Mouse (Mus musculus) heart, adult 9 months (tissue): ENCODE results near the gene Ola1.

Source experiments
- DNase-seq, 2 experiments: peaks; one replicate each; pipeline ENCODE4 v3.0.0; 2022; ENCODE audit warnings: low spot score in 2 of 2

Ola1 gene

GRCm38 (mm10) chr2:73066307-73067167, 152.2 kb downstream of the Ola1 start:
- peak; percentile 53 to 56 for DNase-seq

DNA sequence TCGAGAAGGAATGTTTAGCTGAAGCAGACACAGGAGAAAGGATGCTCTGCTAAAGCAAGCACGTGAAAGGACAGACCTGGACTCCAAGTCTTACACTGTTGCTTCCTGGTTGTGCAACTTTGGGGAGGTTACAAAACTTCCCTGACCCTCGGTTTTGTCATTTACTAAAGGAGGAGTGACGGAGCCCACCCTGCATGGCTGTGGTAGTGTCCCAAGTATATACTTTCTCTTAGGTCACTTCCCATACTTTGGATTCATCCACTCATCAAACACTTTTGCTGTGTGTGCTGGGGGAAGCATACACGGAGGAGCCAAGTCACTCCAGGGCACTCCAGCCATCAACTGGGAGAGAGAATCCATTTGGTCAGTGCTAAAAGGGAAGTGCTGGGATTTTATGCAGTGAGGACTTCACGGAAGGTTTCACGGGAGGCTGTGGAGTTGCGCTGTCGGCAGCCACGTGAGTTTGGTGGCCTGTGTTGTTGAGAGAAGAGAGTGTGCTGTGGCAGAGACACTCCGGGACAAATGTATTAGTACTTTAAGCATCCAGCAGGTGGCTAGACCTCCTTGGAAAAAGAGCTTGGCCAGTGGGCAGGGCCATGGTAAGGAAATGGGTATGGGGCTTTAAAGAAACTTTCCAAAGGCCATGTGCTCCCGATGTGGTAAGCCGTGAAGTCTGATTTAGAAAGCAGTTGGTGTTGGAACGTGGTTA, 154.7 kb downstream of the Ola1 start:
- DNase-seq: no peak

DNA sequence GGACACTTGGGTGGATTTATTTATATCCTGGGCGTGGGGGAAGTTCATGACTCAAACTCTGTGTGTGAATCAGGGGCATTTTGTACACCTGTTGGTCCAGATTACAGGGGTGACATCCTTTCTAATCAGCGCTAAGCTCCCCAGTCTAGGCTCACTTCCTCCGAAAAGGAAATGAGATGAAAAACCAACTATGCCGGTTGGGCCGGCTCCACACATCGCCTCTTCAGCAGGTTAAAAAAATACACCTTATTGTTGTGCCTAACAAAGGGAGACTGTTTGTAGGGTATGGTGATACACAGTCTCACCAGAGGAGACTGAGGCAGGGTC, 158.5 kb downstream of the Ola1 start:
- peak in 1 of 2 experiments; percentile 39 for DNase-seq

DNA sequence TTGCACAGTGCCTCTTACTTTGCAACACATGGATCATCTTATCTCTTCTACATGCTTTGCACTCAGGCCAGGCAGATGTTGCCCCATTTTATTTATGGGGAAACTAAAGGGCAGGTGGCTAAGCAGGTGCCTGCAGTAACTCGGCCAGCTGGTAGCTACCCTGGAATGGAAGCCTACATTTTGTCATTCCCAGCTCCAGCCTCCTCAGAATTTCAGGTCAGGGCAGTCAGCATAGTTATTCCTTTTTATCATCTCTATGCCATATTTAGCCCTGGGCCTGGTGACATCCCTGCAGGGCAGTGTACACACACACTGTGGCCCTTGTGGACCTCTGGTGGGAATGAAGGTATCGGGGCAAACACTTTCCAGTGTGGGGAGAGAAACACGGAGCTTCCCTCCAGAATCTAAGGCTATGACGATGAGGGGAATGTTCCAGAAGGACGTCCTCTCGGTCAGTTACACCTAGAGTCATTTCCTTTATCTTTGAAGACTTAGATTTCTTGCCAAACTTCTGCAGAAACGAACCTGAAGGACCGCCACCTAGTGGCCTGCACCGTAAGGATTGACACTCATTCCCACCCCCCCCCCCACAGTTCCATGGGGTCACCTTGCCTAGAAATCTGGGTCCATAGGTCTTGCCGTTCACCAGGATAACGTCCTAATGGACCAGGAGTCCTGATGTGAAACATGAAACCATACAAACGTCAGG, 159.0 kb downstream of the Ola1 start:
- DNase-seq: peak; percentile 46 to 47

GRCm38 (mm10) chr2:73058344-73058743, 160.4 kb downstream of the Ola1 start:
- no peak for DNase-seq

DNA sequence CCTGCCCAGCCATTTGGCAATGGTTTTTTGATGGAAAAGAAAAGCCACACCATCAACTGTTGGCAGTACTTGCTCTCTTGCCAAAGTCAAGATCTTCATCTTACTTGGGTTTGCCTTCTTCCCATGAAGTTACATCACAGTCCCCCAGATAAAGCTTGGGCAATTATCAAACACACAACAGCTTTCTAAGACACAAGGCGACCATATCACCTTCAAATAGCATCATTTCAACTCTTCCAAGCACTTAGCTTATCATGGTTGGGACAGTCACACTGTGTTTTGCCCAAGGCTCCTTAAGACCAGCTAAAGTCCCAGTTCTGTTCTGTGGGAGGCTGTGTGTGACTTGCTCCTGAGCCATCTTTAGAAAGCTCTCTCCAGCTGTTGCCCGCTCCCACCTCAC, 161.1 kb downstream of the Ola1 start:
- DNase-seq: no peak

DNA sequence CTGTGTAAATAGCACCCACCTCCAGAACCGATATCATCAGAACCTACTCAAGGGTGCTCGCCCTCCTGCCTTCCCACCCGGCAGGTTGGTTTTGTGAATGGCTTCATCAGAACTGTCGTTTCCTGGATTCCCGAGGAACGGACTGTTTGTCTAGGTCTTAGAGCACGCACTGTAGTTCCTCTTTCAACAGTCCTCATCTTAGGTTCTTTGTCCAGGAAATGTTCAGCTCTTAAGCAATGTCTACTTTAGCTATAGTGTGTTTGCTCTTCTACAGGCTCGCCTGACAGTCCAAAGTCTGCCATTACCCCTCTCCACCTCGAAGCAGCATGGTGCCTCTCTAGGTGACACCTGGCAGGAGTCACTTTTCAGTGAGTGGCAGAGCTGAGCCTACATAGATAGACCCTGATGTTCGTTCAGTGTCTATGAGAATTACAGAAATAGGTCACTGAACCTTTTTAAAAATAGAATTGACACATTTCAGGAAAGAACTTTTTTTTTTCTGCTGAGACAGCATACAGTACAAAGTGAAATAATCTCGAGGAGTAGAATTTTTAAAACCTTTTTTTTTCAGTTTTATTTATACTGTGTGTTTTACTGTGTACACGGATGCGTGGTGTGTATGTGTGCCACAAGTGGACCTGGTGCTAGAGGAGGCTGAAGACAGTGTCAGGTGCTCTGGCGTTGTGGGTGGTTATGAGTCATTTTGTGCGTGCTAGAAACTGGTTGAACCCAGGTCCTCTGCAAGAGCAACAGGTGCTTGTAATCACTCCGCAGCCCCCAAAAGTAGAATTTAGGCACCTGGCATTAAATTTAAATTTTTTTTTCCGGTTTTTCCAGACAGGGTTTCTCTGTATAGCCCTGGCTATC, 162.4 kb downstream of the Ola1 start:
- no peak for DNase-seq

DNA sequence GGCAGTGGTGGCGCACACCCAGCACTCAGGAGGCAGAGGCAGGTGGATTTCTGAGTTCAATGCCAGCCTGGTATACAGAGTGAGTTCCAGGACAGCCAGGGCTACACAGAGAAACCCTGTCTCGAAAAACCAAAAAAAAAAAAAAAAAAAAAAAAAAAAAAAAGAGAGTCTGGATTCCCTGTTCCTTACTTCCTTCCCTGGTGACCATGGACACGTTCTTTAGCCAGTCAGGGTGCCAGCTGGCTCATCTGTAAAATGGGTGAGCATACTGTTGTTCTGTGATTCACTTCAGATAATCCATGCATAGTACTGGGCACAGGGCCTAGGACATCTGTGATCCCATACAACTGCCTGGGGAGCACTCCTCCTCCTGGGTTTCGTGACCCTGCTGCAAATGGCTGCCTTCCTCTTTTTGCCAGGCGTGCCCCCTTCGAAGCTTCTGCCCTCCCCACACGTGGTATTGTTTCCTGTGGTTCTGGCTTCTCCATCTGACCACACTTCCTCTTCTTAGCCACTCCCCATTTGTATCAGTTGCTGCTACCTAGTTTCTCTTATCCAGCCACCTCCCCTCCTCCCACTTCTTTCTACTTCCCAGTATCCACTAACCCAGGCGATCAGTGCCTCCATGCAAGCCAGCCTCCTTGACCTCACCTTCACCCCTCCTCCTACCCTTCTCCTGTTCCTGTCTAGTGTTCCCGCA, 164.8 kb downstream of the Ola1 start:
- peak; percentile 44 to 74 for DNase-seq

DNA sequence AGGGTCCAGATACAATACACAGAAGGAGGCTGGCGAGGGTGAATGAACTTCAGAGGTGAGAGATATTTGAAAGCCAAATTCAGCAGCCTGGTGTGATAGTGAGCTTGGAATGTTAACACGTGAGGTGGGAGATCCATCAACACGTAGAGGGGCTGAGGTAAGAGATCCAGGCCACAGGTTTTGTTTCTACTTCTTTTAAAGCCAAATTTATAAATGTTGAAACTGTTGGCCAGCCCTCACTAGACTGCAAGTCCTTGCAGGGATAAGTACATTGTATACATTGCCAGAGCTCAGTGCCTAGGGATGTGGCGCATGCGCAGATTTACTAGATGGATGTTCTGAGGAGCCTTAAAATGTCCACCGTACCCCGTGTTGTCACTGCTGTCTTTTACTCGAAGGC, 168.3 kb downstream of the Ola1 start:
- no peak for DNase-seq

DNA sequence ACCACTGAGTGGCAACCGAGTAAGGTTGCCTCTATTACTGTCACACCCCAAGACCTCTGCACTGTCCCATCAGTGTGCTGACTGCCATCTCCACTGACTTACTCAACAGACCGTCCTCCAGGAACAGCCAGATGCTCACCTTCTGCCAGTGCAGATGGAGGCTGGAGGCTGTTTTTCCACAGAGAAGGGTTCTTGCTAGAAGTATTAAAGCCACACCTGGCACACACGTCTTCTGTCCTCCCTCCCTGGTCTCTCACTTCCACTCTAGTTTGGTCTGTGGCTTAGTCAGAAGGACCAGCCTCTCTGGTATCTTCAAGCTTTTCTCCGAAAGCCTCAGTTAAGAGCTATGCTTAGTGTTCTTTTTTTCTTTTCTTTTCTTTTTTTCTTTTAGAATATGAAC, 168.7 kb downstream of the Ola1 start:
- DNase-seq: no peak

DNA sequence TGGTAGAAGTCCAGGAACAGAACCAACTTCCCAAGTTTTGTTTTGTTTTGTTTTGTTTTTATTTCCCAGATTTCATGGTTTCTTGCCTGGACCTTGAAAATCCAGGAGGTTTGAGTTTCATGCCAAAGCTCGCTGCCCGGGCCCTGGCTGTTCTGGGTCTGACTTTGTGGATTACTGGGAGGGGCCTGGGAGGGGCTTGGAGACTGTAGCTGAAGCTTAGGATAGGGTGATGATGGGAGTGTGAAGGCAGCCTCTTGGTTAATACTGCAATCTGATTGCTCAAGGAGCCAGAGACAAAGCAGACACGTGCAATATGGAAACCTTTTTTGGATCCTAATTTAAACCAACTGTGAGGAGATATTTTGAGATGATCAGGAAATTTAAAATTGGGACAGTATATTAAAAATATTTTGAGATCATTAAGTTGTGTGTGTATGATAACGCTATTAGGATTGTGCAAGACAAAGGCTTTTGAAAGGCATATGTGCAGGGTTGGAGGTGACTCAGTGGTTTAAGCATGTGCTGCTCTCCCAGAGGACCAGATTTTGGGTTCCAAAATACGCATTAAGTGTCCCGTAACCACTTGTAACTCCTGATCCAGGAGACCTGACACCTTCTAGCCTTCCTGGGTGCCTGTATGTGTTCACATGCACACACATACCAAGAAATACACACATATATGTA, 169.6 kb downstream of the Ola1 start:
- DNase-seq: peak; percentile 58 to 68

DNA sequence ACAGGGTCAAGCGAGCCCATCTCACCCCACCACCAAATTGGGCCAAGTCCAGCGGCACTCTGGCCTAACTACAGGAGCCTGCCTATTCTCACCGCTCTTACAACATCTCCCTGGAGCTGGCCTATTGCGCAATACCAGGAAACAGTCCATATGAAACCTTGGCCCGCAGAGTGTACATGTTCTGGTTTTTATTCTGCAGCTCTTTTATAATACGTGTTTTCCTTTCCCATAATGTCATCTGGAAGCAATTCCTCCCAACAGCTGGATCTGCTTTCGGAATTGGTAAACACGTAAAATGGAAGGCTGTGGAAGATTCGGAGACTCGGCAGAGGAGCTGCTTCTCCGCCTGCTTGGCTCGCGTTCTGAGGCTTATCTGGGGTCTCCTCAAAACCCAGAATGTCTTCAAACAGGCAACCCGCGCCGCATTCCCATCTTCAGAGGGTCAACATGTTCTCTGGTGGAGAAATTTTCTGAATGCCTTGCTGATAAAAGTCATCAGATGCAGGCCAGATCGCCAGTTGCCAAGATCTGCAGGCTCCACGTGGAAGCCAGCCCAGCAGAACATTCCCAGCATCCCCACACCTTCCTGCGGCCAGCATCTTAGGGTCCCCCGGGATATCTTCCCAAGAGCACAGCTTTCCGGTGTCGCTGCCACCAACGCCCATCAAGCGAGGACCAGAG, 171.5 kb downstream of the Ola1 start:
- peak; percentile 88 to 90 for DNase-seq

DNA sequence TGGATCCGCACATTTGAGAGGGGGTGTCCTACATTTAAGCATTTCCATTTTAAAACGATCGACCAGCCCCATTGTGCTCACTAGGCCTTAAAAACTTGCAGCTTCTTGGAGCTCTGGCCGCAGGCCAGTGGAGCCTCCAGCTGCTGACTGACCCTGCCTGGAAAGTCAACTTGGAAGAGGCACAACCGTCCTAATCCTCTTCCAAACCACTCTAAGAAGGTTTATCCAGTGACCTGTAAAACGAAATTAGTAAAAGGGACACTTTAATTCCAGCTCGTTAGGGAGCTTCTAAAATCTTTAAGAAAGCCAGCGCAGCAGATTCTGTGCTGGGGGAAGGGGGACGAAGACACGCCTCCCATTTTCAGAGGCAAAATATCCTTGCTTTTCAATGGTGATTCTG, 172.1 kb downstream of the Ola1 start:
- peak; percentile 64 to 79 for DNase-seq

- DNase-seq: no peak
Observed at GRCm38 (mm10) chr2:73045505-73045904, 173.2 kb downstream of the Ola1 start.
